17 mouse cellular contexts compared by ENCODE assay signal in genomic region chr4:151515316-151515715, GRCm38 (mm10).
"Had no signal": no experiment of that assay in that cellular context is flagged by ENCODE, and none has a peak within 500 bp of the region (broad histone marks: within the 10 kb centered on the region; RNA-seq: fewer than 3 reads in every experiment).

No protein-coding gene starts in this region.

- H3K27ac ChIP-seq: lung, embryonic 15.5 days; macrophage; midbrain, embryonic 13.5 days; midbrain, embryonic 15.5 days; neural tube, embryonic 12.5 days; stomach, embryonic 15.5 days; stomach, postnatal 0 days had no signal

- H3K36me3 ChIP-seq: lung, embryonic 15.5 days; midbrain, embryonic 13.5 days; midbrain, embryonic 15.5 days; neural tube, embryonic 12.5 days; stomach, embryonic 15.5 days had no signal

- H3K4me3 ChIP-seq: lung, embryonic 15.5 days; megakaryocyte, embryonic 14.5 days; midbrain, embryonic 13.5 days; midbrain, embryonic 15.5 days; neural tube, embryonic 12.5 days; stomach, embryonic 15.5 days had no signal

- DNase-seq: liver, postnatal 0 days; lung, adult 2 months; lung, postnatal 14 days; lung, postnatal 36 days; right cerebral cortex, postnatal 14 days; thymus, adult 2 months; thymus, postnatal 25 days; thymus, postnatal 4 days had no signal

- H3K9ac ChIP-seq: liver, postnatal 0 days; lung, embryonic 15.5 days; midbrain, embryonic 13.5 days; midbrain, embryonic 15.5 days; neural tube, embryonic 12.5 days; stomach, embryonic 15.5 days had no signal

- ATAC-seq: liver, postnatal 0 days; lung, postnatal 0 days; midbrain, embryonic 13.5 days; midbrain, embryonic 15.5 days had no signal

- H3K9me3 ChIP-seq: lung, embryonic 15.5 days; midbrain, embryonic 13.5 days; midbrain, embryonic 15.5 days; neural tube, embryonic 12.5 days; stomach, embryonic 15.5 days had no signal
